Mouse (Mus musculus): Measurements from ENCODE around the gene Hhipl1.

GRCm38 (mm10) chr12:108372241-108372640 lies 66.2 kb downstream of the Hhipl1 start:
- no peak for TF ChIP-seq CTCF (IDR thresholded peaks at IDR 0.05; ENCODE audit: insufficient read depth, low read depth, low read length)
- TF ChIP-seq POLR2A (IDR thresholded peaks at IDR 0.05; ENCODE audit: insufficient read depth, low read depth, low read length): no peak
